Mouse (Mus musculus): Measurements from ENCODE around the gene Tmem100. TPM values are rescaled to one million over a fixed set of nuclear protein-coding genes. Genes with fewer than 3 reads are reported as not detected.
A peak's percentile ranks its signal among the peaks of the same experiment; 100 is the strongest.

The Tmem100 gene
- polyA plus RNA-seq, 1 experiment from 2014 or later = 8.7 TPM

GRCm38 (mm10) chr11:90003386-90003785, 26.8 kb upstream of the Tmem100 start:
- Histone ChIP-seq H3K4me1 (ENCODE audit: control insufficient read depth, insufficient read depth, low read length) (0 out of 2 replicates have a peak, but pooled peaks cover 5% of the 10 kb centered on the region), H3K4me2 (ENCODE audit: low read length) (peak overlapping the region; percentile 67)
- 93% methylated on average over 4 of the region's 4 CpGs for WGBS

DNA sequence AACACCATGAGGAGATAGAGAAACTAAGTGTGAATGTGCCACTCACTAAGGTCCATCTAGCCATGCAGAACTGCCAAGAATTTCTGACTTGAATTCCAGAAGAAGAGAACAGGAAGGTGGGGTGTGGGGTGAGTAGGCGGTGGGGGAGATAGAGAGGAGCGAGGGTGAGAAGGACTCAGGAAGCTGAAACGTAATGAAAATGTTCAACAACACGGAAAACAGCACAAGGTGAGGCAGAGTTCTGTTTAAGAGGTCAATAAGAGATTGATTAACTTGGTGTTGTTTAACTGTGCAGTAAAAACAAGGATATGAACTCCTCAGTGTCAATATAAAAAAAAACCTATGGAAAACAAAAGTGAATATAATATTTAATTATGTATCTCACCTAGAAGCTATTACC, 24.0 kb upstream of the Tmem100 start:
- 80% methylated on average over 4 of the region's 4 CpGs for WGBS
- H3K4me2 ChIP-seq (ENCODE audit: low read length) = no peak overlapping the region

More at GRCm38 (mm10) chr11:90003386-90003785, 26.8 kb upstream of the Tmem100 start:
- DNase-seq (no peak), ATAC-seq (ENCODE audit: low FRiP score, low TSS enrichment) (no peak)
- Histone ChIP-seq H3K4me3 (replicated peaks; ENCODE audit: low read depth, low read length) (no peak overlapping the region), H3K36me3 (ENCODE audit: control insufficient read depth, insufficient read depth, low read length) (no peaks in the 10 kb centered on the region), H3K9ac (replicated peaks; ENCODE audit: low read length) (no peak overlapping the region), H3K27ac (replicated peaks; ENCODE audit: low read depth, low read length) (no peak overlapping the region), H3K27me3 (ENCODE audit: control insufficient read depth, insufficient read depth, low read length) (no peaks in the 10 kb centered on the region), H3K9me3 (ENCODE audit: control insufficient read depth, low read length) (no peaks in the 10 kb centered on the region)

GRCm38 (mm10) chr11:90007791-90008531, 22.2 kb upstream of the Tmem100 start:
- H3K4me2 ChIP-seq (ENCODE audit: low read length) = no peak overlapping the region
- no peak for DNase-seq
- no peaks in the 10 kb centered on the region for H3K4me1 ChIP-seq (ENCODE audit: control insufficient read depth, insufficient read depth, low read length)
- H3K36me3 ChIP-seq (ENCODE audit: control insufficient read depth, insufficient read depth, low read length) = no peaks in the 10 kb centered on the region
- H3K27ac ChIP-seq (replicated peaks; ENCODE audit: low read depth, low read length) = no peak overlapping the region
- WGBS = 49% methylated on average over 7 of the region's 7 CpGs
- no peak overlapping the region for H3K9ac ChIP-seq (replicated peaks; ENCODE audit: low read length)
- no peaks in the 10 kb centered on the region for H3K27me3 ChIP-seq (ENCODE audit: control insufficient read depth, insufficient read depth, low read length)
- no peak for ATAC-seq (ENCODE audit: low FRiP score, low TSS enrichment)
- no peak overlapping the region for H3K4me3 ChIP-seq (replicated peaks; ENCODE audit: low read depth, low read length)
- H3K9me3 ChIP-seq (ENCODE audit: control insufficient read depth, low read length) = no peaks in the 10 kb centered on the region

More for the DNA sequence above, 24.0 kb upstream of the Tmem100 start:
- no peak for DNase-seq
- H3K4me1 ChIP-seq (ENCODE audit: control insufficient read depth, insufficient read depth, low read length) = 0 out of 2 replicates have a peak, but pooled peaks cover 5% of the 10 kb centered on the region
- no peaks in the 10 kb centered on the region for H3K9me3 ChIP-seq (ENCODE audit: control insufficient read depth, low read length)
- no peak overlapping the region for H3K4me3 ChIP-seq (replicated peaks; ENCODE audit: low read depth, low read length)
- H3K36me3 ChIP-seq (ENCODE audit: control insufficient read depth, insufficient read depth, low read length) = no peaks in the 10 kb centered on the region
- no peaks in the 10 kb centered on the region for H3K27me3 ChIP-seq (ENCODE audit: control insufficient read depth, insufficient read depth, low read length)
- ATAC-seq (ENCODE audit: low FRiP score, low TSS enrichment) = no peak
- no peak overlapping the region for H3K9ac ChIP-seq (replicated peaks; ENCODE audit: low read length)
- no peak overlapping the region for H3K27ac ChIP-seq (replicated peaks; ENCODE audit: low read depth, low read length)

- 90% methylated on average over 6 of the region's 6 CpGs for WGBS
- no peak overlapping the region for H3K4me3 ChIP-seq (replicated peaks; ENCODE audit: low read depth, low read length)
- DNase-seq (no peak), ATAC-seq (ENCODE audit: low FRiP score, low TSS enrichment) (no peak)
- no peak overlapping the region for H3K9ac ChIP-seq (replicated peaks; ENCODE audit: low read length)
- H3K4me2 ChIP-seq (ENCODE audit: low read length) = no peak overlapping the region
- H3K4me1 ChIP-seq (ENCODE audit: control insufficient read depth, insufficient read depth, low read length) = no peaks in the 10 kb centered on the region
- H3K36me3 ChIP-seq (ENCODE audit: control insufficient read depth, insufficient read depth, low read length) = no peaks in the 10 kb centered on the region
- H3K9me3 ChIP-seq (ENCODE audit: control insufficient read depth, low read length) = no peaks in the 10 kb centered on the region
- no peak overlapping the region for H3K27ac ChIP-seq (replicated peaks; ENCODE audit: low read depth, low read length)
- H3K27me3 ChIP-seq (ENCODE audit: control insufficient read depth, insufficient read depth, low read length) = no peaks in the 10 kb centered on the region
Observed at GRCm38 (mm10) chr11:90013657-90014056, 16.5 kb upstream of the Tmem100 start.

DNA sequence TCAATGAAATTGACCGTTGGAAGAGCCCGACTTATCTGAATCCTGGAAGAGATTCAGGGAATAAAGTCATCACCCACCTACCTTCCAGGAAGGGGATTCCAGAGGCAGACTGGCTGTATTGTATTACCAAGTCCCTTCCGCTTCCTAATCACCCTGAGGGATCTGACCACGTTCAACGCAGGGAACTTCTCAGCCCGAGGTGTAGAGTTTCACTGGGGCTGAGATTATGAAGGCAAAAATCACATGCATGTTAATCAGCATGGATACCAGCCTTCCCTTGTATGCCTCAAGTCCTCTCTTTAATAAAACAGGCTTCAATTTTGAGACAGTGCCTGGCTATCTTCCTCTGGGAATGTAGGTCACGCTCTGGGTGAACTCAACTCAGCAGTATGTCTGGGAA, 14.9 kb upstream of the Tmem100 start:
- H3K27ac ChIP-seq (replicated peaks; ENCODE audit: low read depth, low read length) = no peak overlapping the region
- WGBS = 65% methylated on average over 7 of the region's 7 CpGs
- no peaks in the 10 kb centered on the region for H3K36me3 ChIP-seq (ENCODE audit: control insufficient read depth, insufficient read depth, low read length)
- H3K27me3 ChIP-seq (ENCODE audit: control insufficient read depth, insufficient read depth, low read length) = no peaks in the 10 kb centered on the region
- H3K4me2 ChIP-seq (ENCODE audit: low read length) = no peak overlapping the region
- no peaks in the 10 kb centered on the region for H3K9me3 ChIP-seq (ENCODE audit: control insufficient read depth, low read length)
- no peak overlapping the region for H3K9ac ChIP-seq (replicated peaks; ENCODE audit: low read length)
- H3K4me3 ChIP-seq (replicated peaks; ENCODE audit: low read depth, low read length) = no peak overlapping the region
- DNase-seq (no peak), ATAC-seq (ENCODE audit: low FRiP score, low TSS enrichment) (no peak)
- no peaks in the 10 kb centered on the region for H3K4me1 ChIP-seq (ENCODE audit: control insufficient read depth, insufficient read depth, low read length)

DNA sequence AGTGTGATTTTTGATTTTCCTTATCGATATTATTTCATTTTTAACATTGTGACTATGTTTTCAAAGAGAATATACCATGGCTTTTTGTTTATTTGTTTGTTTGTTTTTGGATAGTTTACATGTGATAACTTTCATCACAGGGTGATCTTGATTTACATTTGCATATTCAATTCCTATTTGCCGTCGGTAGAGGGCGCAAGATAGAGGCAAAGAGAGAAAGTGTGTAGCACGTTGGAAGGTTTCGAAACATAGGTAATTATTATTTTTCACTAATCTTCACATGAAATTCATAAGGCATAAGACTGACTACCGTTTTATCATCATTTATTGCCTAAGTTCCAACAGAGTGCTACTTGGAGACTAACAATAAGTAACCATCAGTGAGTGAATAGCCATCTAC, 11.0 kb upstream of the Tmem100 start:
- H3K4me2 ChIP-seq (ENCODE audit: low read length) = no peak overlapping the region
- H3K9ac ChIP-seq (replicated peaks; ENCODE audit: low read length) = no peak overlapping the region
- no peak overlapping the region for H3K27ac ChIP-seq (replicated peaks; ENCODE audit: low read depth, low read length)
- H3K9me3 ChIP-seq (ENCODE audit: control insufficient read depth, low read length) = no peaks in the 10 kb centered on the region
- H3K27me3 ChIP-seq (ENCODE audit: control insufficient read depth, insufficient read depth, low read length) = no peaks in the 10 kb centered on the region
- H3K4me1 ChIP-seq (ENCODE audit: control insufficient read depth, insufficient read depth, low read length) = no peaks in the 10 kb centered on the region
- peak; percentile 80 for DNase-seq
- H3K4me3 ChIP-seq (replicated peaks; ENCODE audit: low read depth, low read length) = no peak overlapping the region
- no peaks in the 10 kb centered on the region for H3K36me3 ChIP-seq (ENCODE audit: control insufficient read depth, insufficient read depth, low read length)
- ATAC-seq (ENCODE audit: low FRiP score, low TSS enrichment) = no peak
- 21% methylated on average over 7 of the region's 7 CpGs for WGBS

- DNase-seq (no peak), ATAC-seq (ENCODE audit: low FRiP score, low TSS enrichment) (no peak)
- Histone ChIP-seq H3K4me1 (ENCODE audit: control insufficient read depth, insufficient read depth, low read length) (0 out of 2 replicates have a peak, but pooled peaks cover 6% of the 10 kb centered on the region), H3K9ac (replicated peaks; ENCODE audit: low read length) (no peak overlapping the region), H3K36me3 (ENCODE audit: control insufficient read depth, insufficient read depth, low read length) (no peaks in the 10 kb centered on the region), H3K9me3 (ENCODE audit: control insufficient read depth, low read length) (no peaks in the 10 kb centered on the region), H3K4me3 (replicated peaks; ENCODE audit: low read depth, low read length) (no peak overlapping the region), H3K4me2 (ENCODE audit: low read length) (no peak overlapping the region), H3K27ac (replicated peaks; ENCODE audit: low read depth, low read length) (no peak overlapping the region), H3K27me3 (ENCODE audit: control insufficient read depth, insufficient read depth, low read length) (no peaks in the 10 kb centered on the region)
- 62% methylated on average over 14 of the region's 14 CpGs for WGBS
Observed at GRCm38 (mm10) chr11:90025891-90026801, 4.0 kb upstream of the Tmem100 start.

DNA sequence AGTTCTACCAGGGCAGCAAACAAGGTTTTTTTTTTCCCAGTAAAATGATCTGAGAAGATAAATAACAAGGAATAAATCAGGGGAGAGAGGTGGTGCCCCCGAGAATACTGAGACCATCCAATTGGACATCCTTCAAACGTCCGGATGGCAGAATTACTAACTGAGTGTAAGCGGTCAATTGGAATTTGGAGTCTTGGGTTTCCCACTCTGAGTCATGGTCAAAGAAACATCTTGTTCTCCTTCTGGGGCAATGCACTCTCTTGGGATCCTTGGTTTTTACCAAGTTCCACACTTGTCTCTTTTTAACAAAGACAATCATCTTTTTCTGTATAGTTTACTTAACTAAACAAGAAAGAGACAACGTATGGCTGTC, 3.4 kb upstream of the Tmem100 start:
- Histone ChIP-seq H3K9me3 (ENCODE audit: control insufficient read depth, low read length) (no peaks in the 10 kb centered on the region), H3K4me1 (ENCODE audit: control insufficient read depth, insufficient read depth, low read length) (0 out of 2 replicates have a peak, but pooled peaks cover 6% of the 10 kb centered on the region), H3K27ac (replicated peaks; ENCODE audit: low read depth, low read length) (no peak overlapping the region), H3K4me3 (replicated peaks; ENCODE audit: low read depth, low read length) (no peak overlapping the region), H3K4me2 (ENCODE audit: low read length) (no peak overlapping the region), H3K27me3 (ENCODE audit: control insufficient read depth, insufficient read depth, low read length) (peaks cover 3% of the 10 kb centered on the region; the same call in 1 of the 2 replicates), H3K36me3 (ENCODE audit: control insufficient read depth, insufficient read depth, low read length) (no peaks in the 10 kb centered on the region), H3K9ac (replicated peaks; ENCODE audit: low read length) (no peak overlapping the region)
- 69% methylated on average over 5 of the region's 5 CpGs for WGBS
- DNase-seq (no peak), ATAC-seq (ENCODE audit: low FRiP score, low TSS enrichment) (no peak)

Measured in midbrain, embryonic 14.5 days (tissue).